Mouse (Mus musculus) right cerebral cortex, postnatal 36 days (tissue): ENCODE data around the gene Rab4b.

Experiments used
- DNase-seq, 2 experiments: peaks; one replicate each; pipeline ENCODE4 v3.0.0; 2022; ENCODE audit warnings: low spot score in 2 of 2, mixed read lengths in 1 of 2

The Rab4b gene

GRCm38 (mm10) chr7:27184964-27185363 lies 6.3 kb upstream of the Rab4b start:
- DNase-seq = no peak

GRCm38 (mm10) chr7:27182498-27182897 lies 3.8 kb upstream of the Rab4b start:
- DNase-seq = no peak

GRCm38 (mm10) chr7:27180837-27181695 lies 2.4 kb upstream of the Rab4b start, which contains the start of the genes Gm21983 and Mia:
Gene Gm21983, minus strand, starts transcription at chr7:27181086.
Gene Mia, minus strand, starts transcription at chr7:27181157.
- DNase-seq = no peak

- DNase-seq = no peak
These were observed 1.3 kb upstream of the Rab4b start for GRCm38 (mm10) chr7:27180036-27180435.

- DNase-seq = no peak
These were observed 672 bp upstream of the Rab4b start for GRCm38 (mm10) chr7:27179217-27179918.

GRCm38 (mm10) chr7:27177942-27178323 lies 763 bp downstream of the Rab4b start:
- DNase-seq = no peak

GRCm38 (mm10) chr7:27174896-27175295 lies 3.8 kb downstream of the Rab4b start:
- DNase-seq = no peak

GRCm38 (mm10) chr7:27174496-27174895 lies 4.2 kb downstream of the Rab4b start:
- no peak for DNase-seq

- no peak for DNase-seq
These were observed 7.7 kb downstream of the Rab4b start for GRCm38 (mm10) chr7:27170981-27171380.

- no peak for DNase-seq
These were observed 10.3 kb downstream of the Rab4b start for GRCm38 (mm10) chr7:27168371-27168770.

- no peak for DNase-seq
These were observed 11.1 kb downstream of the Rab4b start for GRCm38 (mm10) chr7:27167475-27168094.

- DNase-seq = peak; percentile 93 to 95
These were observed 11.9 kb downstream of the Rab4b start, which contains the start of gene Egln2 for GRCm38 (mm10) chr7:27166614-27167474. Gene Egln2, minus strand, starts transcription at chr7:27166802.

GRCm38 (mm10) chr7:27166229-27166613 lies 12.5 kb downstream of the Rab4b start:
- peak; percentile 55 to 67 for DNase-seq

GRCm38 (mm10) chr7:27165696-27166095 lies 13.0 kb downstream of the Rab4b start:
- no peak for DNase-seq

- no peak for DNase-seq
These were observed 13.6 kb downstream of the Rab4b start for GRCm38 (mm10) chr7:27165007-27165655.

GRCm38 (mm10) chr7:27164112-27164947 lies 14.4 kb downstream of the Rab4b start:
- DNase-seq = no peak

- DNase-seq = no peak
These were observed 15.3 kb downstream of the Rab4b start for GRCm38 (mm10) chr7:27163450-27163805.

GRCm38 (mm10) chr7:27162780-27163449 lies 15.8 kb downstream of the Rab4b start:
- DNase-seq = no peak

GRCm38 (mm10) chr7:27161744-27162143 lies 17.0 kb downstream of the Rab4b start:
- no peak for DNase-seq
